Mouse (Mus musculus) lung, adult 2 months (tissue): ENCODE measurements around the gene Rapgef5.

Experiments used
- CTCF ChIP-seq: fragments of 200-500 bp; IDR thresholded peaks from 2 replicates; pipeline ENCODE4 v1.5.1; 2011; ENCODE audit warnings: mild to moderate bottlenecking, low read length, control low read depth; ENCODE audit not compliant: insufficient read depth
- POLR2A ChIP-seq: fragments of 200-500 bp; IDR thresholded peaks from 2 replicates; pipeline ENCODE4 v1.6.1; 2011; ENCODE audit warnings: low read depth, mild to moderate bottlenecking, control low read depth, low read length, borderline replicate concordance; ENCODE audit errors: extremely low read depth

- no peak for TF ChIP-seq POLR2A
- TF ChIP-seq CTCF = no peak
Observed at GRCm38 (mm10) chr12:117619523-117620023, 103.3 kb downstream of the Rapgef5 start.
